Mouse (Mus musculus) liver, embryonic 14.5 days (tissue): ENCODE measurements at regions not wholly inside any gene's neighbourhood (a gene's known extent, or its start where the extent isn't known, plus 50 kb on each side); places are given as distances from the start of the nearest gene placed in this dataset.

Source experiments
- CTCF ChIP-seq: IDR thresholded peaks from 2 replicates; pipeline ENCODE4 v1.5.1; 2016; ENCODE audit warnings: antibody characterized with exemption, low read depth, control low read depth
- EP300 ChIP-seq: IDR thresholded peaks from 2 replicates; pipeline ENCODE4 v1.6.1; 2016; ENCODE audit warnings: antibody characterized with exemption, low read depth

DNA sequence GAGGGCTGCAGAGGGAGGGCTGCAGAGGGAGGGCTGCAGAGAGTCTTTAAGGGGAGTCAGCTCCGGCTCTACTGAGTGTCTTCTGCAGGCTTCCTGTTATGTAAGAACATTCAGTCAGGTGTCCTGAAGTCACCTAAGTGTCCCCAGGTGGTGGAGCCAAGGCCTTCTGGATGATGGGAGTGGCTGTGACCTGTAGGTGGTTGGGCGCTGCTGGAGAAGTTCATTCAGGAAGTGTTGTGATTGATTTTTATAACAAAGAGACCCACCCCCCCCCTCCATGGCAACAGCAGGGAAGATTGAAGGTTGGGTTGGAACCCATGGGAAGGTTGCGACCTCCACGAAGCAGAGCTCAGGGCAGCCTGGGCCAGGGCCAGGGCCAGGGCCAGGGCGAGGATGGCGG, 53.9 kb upstream of the Zfp706 start:
- TF ChIP-seq EP300 (no peak), CTCF (no peak)
